Mouse (Mus musculus) olfactory bulb, adult 2 months (tissue): Measurements from ENCODE around the gene Cope. TPM values are rescaled to one million over a fixed set of nuclear protein-coding genes. Genes with fewer than 3 reads are reported as not detected.

Experiments used
- H3K27ac ChIP-seq: fragments of 200-500 bp; 2 replicates; pipeline ENCODE4 v1.5.1; 2012; ENCODE audit warnings: low read depth, low read length; ENCODE audit not compliant: insufficient read depth
- H3K4me1 ChIP-seq: fragments of 200-500 bp; 2 replicates; pipeline ENCODE4 v1.6.1; 2012; ENCODE audit warnings: low read length; ENCODE audit not compliant: control insufficient read depth, insufficient read depth
- H3K4me3 ChIP-seq: fragments of 200-500 bp; 2 replicates; pipeline ENCODE4 v1.5.1; 2012; ENCODE audit warnings: mild to moderate bottlenecking, low read depth, low read length, moderate library complexity; ENCODE audit not compliant: insufficient read depth
- CTCF ChIP-seq: fragments of 200-500 bp; IDR thresholded peaks from 2 replicates; pipeline ENCODE4 v1.5.1; 2012; ENCODE audit warnings: low read depth, mild to moderate bottlenecking, low read length, moderate library complexity; ENCODE audit not compliant: insufficient read depth
- POLR2A ChIP-seq: fragments of 200-500 bp; IDR thresholded peaks from 2 replicates; pipeline ENCODE4 v1.6.1; 2012; ENCODE audit warnings: mild to moderate bottlenecking, low read depth, low read length, moderate library complexity; ENCODE audit not compliant: insufficient read depth
- WGBS: fragments of 180-500 bp; shearing (Covaris S2); methylation state at CpG from one replicate; pipeline ENCODE4 v1.1.7; 2018; 5-methylcytosine and 5-hydroxymethylcytosine counted together
- polyA plus RNA-seq: library from polyadenylated mRNA; stranded (reverse); fragments of >200 nt; gene quantifications from 2 replicates; pipeline ENCODE4 v1.2.4, GENCODE M21; 2012; ENCODE audit warnings: low replicate concordance; ENCODE audit not compliant: missing spikeins, insufficient read depth, insufficient read length

Cope gene
- polyA plus RNA-seq, 1 experiment: not detected

DNA sequence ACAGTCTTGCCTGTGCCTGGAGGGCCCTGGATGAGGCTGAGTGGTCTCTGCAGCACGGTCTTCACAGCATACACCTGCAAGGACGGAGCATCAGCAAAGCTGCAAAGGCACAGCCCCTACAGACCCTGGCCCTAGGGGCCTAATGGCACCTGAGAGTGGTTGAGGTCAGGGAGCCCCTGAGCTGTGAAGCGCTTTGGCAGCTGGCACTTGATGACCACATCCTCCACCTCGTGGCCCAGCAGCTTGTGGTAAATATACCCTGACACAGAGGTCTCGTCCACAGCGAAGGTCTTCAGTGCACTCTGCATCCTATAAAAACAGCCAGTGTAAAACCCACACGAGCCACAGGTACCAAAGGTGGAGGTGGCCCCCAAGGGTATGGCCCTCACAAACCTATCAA lies 36.6 kb downstream of the Cope start:
- 92% methylated on average over 7 of the region's 7 CpGs for WGBS
- no peak overlapping the region for H3K27ac ChIP-seq
- no peak overlapping the region for H3K4me3 ChIP-seq
- peaks cover 2% of the 10 kb centered on the region for H3K4me1 ChIP-seq
- TF ChIP-seq POLR2A: no peak
- no peak for TF ChIP-seq CTCF

DNA sequence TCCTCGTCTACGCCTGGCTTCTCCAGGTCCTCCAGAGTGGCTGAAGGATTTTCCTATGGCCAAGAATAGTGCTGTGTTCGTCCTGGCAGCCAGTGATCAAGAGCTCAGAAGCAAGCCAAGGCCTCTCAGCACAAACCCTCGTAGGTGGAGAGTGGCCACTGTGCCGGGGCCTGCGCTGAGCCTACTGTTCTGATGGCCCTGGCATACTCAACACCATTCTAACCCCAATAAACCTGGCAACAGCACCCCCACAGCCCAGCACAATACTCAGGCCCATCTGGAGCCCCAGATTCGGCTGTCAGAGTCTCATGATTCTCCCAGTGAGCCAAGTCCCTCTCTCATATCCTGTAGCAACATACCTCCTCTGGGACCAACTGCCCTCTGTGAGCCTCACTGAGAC lies 38.3 kb downstream of the Cope start:
- no peak overlapping the region for H3K27ac ChIP-seq
- TF ChIP-seq CTCF (no peak), POLR2A (no peak)
- H3K4me3 ChIP-seq: no peak overlapping the region
- WGBS: 79% methylated on average over 7 of the region's 7 CpGs
- H3K4me1 ChIP-seq: peaks cover 5% of the 10 kb centered on the region

DNA sequence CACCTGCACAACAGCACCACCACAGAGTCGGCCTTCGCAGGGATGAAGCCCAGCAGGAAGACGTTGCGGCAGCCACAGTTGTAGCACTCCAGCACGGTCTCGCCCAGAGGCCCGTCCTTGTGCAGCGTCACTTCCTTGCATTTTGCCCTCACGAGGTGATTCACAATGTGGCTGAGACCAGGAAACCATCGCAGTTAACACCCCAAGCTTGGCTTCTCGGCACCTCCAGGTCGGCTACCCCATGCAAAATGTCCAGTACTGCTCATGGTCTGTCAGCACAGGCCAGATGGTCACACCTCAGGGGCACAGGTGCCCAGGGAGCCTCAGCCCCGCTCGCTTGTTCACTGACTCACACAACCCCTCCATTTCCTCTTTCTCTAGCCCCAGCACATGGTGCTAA lies 39.7 kb downstream of the Cope start:
- H3K4me3 ChIP-seq: no peak overlapping the region
- TF ChIP-seq POLR2A: no peak
- no peak for TF ChIP-seq CTCF
- 88% methylated on average over 14 of the region's 14 CpGs for WGBS
- H3K27ac ChIP-seq: no peak overlapping the region
- H3K4me1 ChIP-seq: peaks cover 11% of the 10 kb centered on the region

DNA sequence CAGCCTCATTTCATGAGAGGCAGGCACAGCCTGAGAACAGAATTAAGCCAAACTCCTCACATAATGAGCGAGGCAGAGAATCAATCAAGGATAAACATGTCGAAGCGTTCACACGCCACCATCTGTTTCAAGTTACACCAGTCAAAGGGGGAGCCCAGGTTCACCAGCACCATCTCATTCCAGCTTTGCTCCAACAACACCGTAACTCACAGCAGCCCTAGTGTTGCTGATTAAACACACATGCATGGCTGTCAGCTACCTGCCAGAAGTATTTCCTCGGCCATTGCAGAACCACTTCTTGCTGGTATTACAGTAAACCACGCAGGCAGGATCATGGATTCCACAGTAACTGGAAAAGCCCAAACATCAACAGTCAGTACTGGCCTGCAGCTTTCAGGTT lies 40.8 kb downstream of the Cope start:
- TF ChIP-seq POLR2A: no peak
- no peak for TF ChIP-seq CTCF
- Histone ChIP-seq H3K4me1 (peaks cover 15% of the 10 kb centered on the region), H3K4me3 (no peak overlapping the region), H3K27ac (no peak overlapping the region)
- 80% methylated on average over 7 of the region's 7 CpGs for WGBS

DNA sequence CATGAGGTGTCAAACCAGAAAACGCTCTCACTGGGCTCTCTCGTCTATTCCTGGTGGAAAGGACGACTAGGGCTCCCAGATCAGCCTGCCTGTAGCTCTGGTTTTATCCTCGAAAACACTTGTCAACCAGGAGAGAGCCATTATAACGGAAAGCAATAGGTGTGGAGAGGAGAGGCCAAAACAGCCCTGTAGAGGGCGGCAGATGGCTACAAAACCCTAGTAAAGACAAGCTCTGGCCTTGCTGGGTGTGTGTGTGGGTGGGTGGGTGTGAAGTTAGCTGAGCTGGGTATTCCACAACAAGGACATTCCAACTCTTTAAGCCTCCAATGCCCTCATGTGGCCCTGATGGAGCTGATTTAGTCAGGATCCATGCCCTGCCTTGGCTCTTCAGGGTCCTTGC lies 41.4 kb downstream of the Cope start:
- no peak for TF ChIP-seq CTCF
- TF ChIP-seq POLR2A: no peak
- Histone ChIP-seq H3K4me1 (peaks cover 19% of the 10 kb centered on the region), H3K27ac (no peak overlapping the region), H3K4me3 (no peak overlapping the region)
- 47% methylated on average over 6 of the region's 6 CpGs for WGBS

DNA sequence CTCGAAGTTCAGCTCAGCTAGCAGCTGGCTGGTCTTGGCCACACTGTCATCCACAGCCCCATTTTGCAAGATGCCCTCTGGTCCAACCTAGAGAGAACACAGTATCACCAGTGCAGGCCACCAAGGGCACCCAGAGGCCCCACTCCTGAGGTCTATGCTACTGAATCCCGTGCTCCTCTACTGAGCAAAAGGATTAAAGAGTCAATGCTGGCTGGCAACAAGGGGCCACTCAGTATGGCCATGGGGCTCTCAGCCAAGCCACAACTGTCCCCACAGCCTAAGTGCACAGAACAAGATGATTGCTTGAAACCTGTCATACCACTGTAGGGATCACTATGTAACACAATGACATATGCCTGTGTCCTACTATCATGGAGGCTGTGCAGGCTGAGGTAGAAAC lies 42.0 kb downstream of the Cope start:
- no peak overlapping the region for H3K27ac ChIP-seq
- no peak overlapping the region for H3K4me3 ChIP-seq
- 71% methylated on average over 2 of the region's 2 CpGs for WGBS
- peaks cover 25% of the 10 kb centered on the region for H3K4me1 ChIP-seq
- TF ChIP-seq CTCF: no peak
- no peak for TF ChIP-seq POLR2A

DNA sequence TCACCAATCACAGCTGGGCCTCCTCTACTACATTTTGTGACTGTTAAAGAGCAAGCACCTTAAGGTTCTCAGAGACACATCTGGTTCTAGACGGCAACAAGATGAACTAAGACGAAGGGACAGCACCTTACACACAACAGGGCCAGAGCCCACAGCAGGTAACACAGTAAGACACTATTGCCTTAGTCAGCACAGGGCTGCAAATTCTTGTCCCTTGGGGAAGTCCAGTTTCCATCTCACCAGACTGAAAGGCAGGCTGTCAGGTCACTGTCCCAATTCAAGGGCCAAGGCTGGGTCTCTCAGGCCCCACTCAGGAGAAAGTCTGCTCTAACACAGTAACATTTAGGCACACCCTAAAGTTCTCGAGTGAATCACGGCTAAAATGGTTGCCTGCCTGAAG lies 45.1 kb downstream of the Cope start:
- Histone ChIP-seq H3K4me1 (peaks cover 47% of the 10 kb centered on the region), H3K4me3 (no peak overlapping the region), H3K27ac (no peak overlapping the region)
- no peak for TF ChIP-seq POLR2A
- no peak for TF ChIP-seq CTCF
- 55% methylated on average over 4 of the region's 4 CpGs for WGBS

DNA sequence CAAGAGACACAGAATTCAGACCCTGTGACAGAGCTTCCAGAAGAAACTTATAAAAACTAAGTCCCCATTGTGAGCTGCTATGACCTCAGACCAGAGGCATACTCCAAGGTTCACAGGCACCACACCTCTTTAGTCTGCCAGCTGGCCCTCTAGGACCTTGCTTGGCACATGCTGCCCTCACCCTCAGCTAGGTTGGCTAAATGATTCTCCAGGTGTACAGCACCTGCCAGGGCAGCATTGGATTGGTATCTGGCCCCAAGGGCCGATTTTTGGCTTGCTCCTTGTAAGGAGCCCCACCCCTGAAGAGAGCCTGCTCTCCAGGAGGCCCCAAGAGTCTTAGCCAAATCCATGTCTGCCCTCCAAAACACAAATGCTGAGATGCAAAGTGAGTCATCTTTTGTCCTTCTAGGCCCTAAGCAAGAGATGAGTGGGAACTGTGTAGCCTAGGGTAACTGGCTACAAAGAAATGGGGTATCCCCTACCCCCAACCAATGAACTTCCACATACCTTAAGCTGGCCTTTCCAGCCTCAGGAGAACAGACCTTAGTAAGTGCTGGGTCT lies 45.6 kb downstream of the Cope start:
- Histone ChIP-seq H3K27ac (no peak overlapping the region), H3K4me3 (no peak overlapping the region), H3K4me1 (peaks cover 47% of the 10 kb centered on the region)
- TF ChIP-seq CTCF (no peak), POLR2A (no peak)
- 36% methylated on average over 1 of the region's 1 CpGs for WGBS

DNA sequence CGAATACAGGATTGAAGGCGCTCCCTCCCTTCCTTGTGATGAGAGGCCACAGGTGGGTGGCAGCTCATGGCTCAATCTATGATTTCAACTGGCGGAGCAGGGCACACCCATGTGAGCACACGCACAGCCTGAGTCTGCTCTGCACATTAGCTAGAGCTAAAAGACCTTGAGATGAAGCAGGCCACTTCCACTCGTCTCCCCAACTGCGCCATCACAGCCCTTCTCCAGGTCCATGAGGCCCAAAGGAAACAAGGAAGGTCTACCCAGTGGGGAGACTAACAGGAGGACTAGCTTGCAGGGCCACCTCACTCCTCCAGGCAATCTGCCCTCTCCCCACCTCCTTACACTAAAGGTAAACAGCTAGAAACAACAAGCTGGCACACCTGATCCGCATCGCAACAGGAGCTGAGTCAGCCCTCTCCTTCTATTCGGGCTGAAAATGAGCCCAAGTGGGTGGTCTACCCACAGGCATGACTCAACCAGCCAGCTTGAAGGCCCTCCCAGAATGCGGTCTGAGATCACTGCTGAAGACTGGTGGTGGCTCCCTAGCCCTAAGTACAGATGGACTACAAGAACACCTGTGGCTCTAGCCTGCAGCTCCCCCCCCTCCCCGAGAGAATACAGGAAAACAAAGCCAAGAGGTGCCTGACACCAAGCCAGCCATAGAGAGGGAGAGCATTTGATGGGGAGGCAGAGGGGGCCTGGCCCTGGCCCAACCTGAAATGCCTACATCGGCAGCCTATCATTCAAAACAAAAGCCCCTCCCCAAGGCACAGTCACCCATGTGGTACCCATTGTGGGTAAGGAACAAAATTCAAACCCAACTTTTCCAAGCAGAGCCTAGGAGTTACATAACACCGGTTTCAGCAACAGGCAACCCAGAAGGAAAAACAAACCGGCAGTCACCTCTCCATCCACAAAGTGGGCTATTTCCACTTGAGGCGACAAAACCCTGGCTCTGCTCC lies 49.0 kb downstream of the Cope start:
- TF ChIP-seq POLR2A: no peak
- TF ChIP-seq CTCF: no peak
- WGBS: 20% methylated on average over 15 of the region's 15 CpGs
- Histone ChIP-seq H3K4me3 (peak overlapping the region; percentile 95), H3K4me1 (peaks cover 46% of the 10 kb centered on the region), H3K27ac (no peak overlapping the region)

DNA sequence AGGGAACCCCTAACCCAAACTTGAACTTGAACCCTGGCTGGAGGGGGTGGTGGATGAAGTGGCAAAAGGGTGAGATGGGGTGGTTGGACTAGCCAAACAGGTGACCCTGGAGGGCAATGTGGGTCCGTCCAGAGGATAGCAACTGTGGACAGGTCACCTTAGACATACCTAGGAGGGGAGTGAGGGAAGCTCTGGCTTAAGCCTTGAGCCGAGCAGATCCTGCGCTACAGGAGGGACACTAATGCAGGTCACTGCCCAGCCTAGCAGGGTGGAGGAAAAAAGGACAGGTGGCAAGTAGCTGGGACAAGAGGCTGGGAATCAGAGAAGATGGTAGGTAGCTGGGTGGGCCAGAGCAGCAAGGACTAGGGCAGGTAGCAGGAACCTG lies 49.7 kb downstream of the Cope start:
- WGBS: 18% methylated on average over 3 of the region's 3 CpGs
- TF ChIP-seq POLR2A (no peak), CTCF (no peak)
- Histone ChIP-seq H3K4me1 (peaks cover 43% of the 10 kb centered on the region), H3K27ac (no peak overlapping the region), H3K4me3 (peak overlapping the region; percentile 95)
